ENCODE assay signal across 8 mouse cellular contexts in the genomic region with DNA sequence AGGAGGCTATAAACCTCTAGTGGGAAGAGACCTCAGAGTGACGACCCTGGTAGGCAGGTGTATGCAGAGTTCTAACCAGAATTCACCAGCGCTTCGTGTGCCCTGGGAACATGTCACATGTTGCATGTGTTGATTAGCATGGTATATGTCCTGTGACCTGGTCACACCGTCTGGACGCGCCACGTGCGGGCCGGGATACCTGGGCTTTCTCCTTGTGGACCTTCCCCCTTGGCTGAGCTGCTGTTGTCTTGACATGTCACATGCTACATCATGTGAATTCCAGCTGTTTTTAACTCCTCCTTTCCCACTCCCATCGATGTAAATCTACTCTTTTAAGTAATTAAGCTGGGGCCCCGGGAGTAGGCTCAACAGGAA. TPM values are rescaled to one million over a fixed set of nuclear protein-coding genes. Genes with fewer than 3 reads are reported as not detected.
DNase-seq lines count a peak whose midpoint lies in the region; ATAC-seq lines count a peak whose summit lies in the region.

No protein-coding gene starts in this region.

- 16% methylated on average over 11 of the region's 11 CpGs for WGBS in neural tube, embryonic 11.5 days
- WGBS in hindbrain, embryonic 10.5 days, result 19% methylated on average over 11 of the region's 11 CpGs
- 13% methylated on average over 11 of the region's 11 CpGs for WGBS in limb, embryonic 15.5 days

- H3K27me3 ChIP-seq in neural tube, embryonic 11.5 days (ENCODE audit: control insufficient read depth, insufficient read depth, low read length), result peaks cover 20% of the 10 kb centered on the region
- peaks cover 52% of the 10 kb centered on the region for H3K27me3 ChIP-seq in hindbrain, embryonic 10.5 days (ENCODE audit: insufficient read depth, poor library complexity, severe bottlenecking)
- peaks cover 25% of the 10 kb centered on the region for H3K27me3 ChIP-seq in limb, embryonic 15.5 days

- H3K4me1 ChIP-seq in neural tube, embryonic 11.5 days (ENCODE audit: control insufficient read depth, insufficient read depth, low read length), result peaks cover 6% of the 10 kb centered on the region
- H3K4me1 ChIP-seq in hindbrain, embryonic 10.5 days (replicated peaks), result peaks cover 26% of the 10 kb centered on the region
- peaks cover 24% of the 10 kb centered on the region for H3K4me1 ChIP-seq in limb, embryonic 15.5 days

- no peak for DNase-seq in neural tube, embryonic 11.5 days (ENCODE audit: low spot score)
- no peak for DNase-seq in neural tube, embryonic 10.5 days (ENCODE audit: extremely low spot score, low spot score)
- DNase-seq in hindbrain, embryonic 10.5 days (ENCODE audit: low spot score), result no peak
- peak; percentile 77 for DNase-seq in yolk sac, embryonic 10.5 days (ENCODE audit: low spot score)
- no peak for DNase-seq in cerebellum, postnatal 25 days
- no peak for DNase-seq in B cell, adult 2 months
- DNase-seq in cerebellum, postnatal 14 days, result no peak

- H3K4me2 ChIP-seq in neural tube, embryonic 11.5 days (ENCODE audit: low read depth), result peak overlapping the region; percentile 71
- H3K4me2 ChIP-seq in limb, embryonic 15.5 days, result peak overlapping the region; percentile 91

- no peak for ATAC-seq in neural tube, embryonic 11.5 days (ENCODE audit: insufficient read depth, low FRiP score, low TSS enrichment)
- no peak for ATAC-seq in limb, embryonic 15.5 days (ENCODE audit: insufficient number of reproducible peaks, low FRiP score, low TSS enrichment, low read depth)

- no peak overlapping the region for H3K27ac ChIP-seq in neural tube, embryonic 11.5 days (ENCODE audit: low read depth, low read length)
- H3K27ac ChIP-seq in hindbrain, embryonic 10.5 days, result no peak overlapping the region
- no peak overlapping the region for H3K27ac ChIP-seq in limb, embryonic 15.5 days

- no peaks in the 10 kb centered on the region for H3K36me3 ChIP-seq in neural tube, embryonic 11.5 days (ENCODE audit: control insufficient read depth, insufficient read depth, low read length)
- no peaks in the 10 kb centered on the region for H3K36me3 ChIP-seq in hindbrain, embryonic 10.5 days
- no peaks in the 10 kb centered on the region for H3K36me3 ChIP-seq in limb, embryonic 15.5 days

- no peak overlapping the region for H3K9ac ChIP-seq in neural tube, embryonic 11.5 days (ENCODE audit: low read length)
- no peak overlapping the region for H3K9ac ChIP-seq in limb, embryonic 15.5 days

- H3K9me3 ChIP-seq in neural tube, embryonic 11.5 days (ENCODE audit: control insufficient read depth, low read length), result no peaks in the 10 kb centered on the region
- no peaks in the 10 kb centered on the region for H3K9me3 ChIP-seq in hindbrain, embryonic 10.5 days
- H3K9me3 ChIP-seq in limb, embryonic 15.5 days, result no peaks in the 10 kb centered on the region

- H3K4me3 ChIP-seq in neural tube, embryonic 11.5 days (ENCODE audit: low read depth, low read length), result peak overlapping the region; percentile 30
- H3K4me3 ChIP-seq in hindbrain, embryonic 10.5 days, result peak overlapping the region; percentile 58
- H3K4me3 ChIP-seq in limb, embryonic 15.5 days, result peak overlapping the region; percentile 43

RNA-seq across cellular contexts. Expression of a gene that starts 0.6 kb away (rescaled TPM):
- polyA plus RNA-seq in neural tube, embryonic 11.5 days (2014; fragmentation: Nextera tagmentation; extraction: Ambion mirVana), result 0.41 and 0.60 TPM in 2 replicates
- 3.1 and 5.0 TPM in 2 replicates for polyA plus RNA-seq in hindbrain, embryonic 10.5 days (2016; fragmentation: Nextera tagmentation; extraction: Ambion mirVana)
- polyA plus RNA-seq in limb, embryonic 15.5 days (2015; fragmentation: Nextera tagmentation; extraction: Ambion mirVana), result 82.8 and 104 TPM in 2 replicates

RNA-seq across cellular contexts. Expression of a gene that starts 25.7 kb away (rescaled TPM):
- polyA plus RNA-seq in neural tube, embryonic 11.5 days (2014; fragmentation: Nextera tagmentation; extraction: Ambion mirVana), result 25.1 and 28.7 TPM in 2 replicates
- 30.7 and 32.8 TPM in 2 replicates for polyA plus RNA-seq in hindbrain, embryonic 10.5 days (2016; fragmentation: Nextera tagmentation; extraction: Ambion mirVana)
- 26.5 and 27.1 TPM in 2 replicates for polyA plus RNA-seq in limb, embryonic 15.5 days (2015; fragmentation: Nextera tagmentation; extraction: Ambion mirVana)

RNA-seq across cellular contexts. Expression of a gene that starts 37.0 kb away (rescaled TPM):
- polyA plus RNA-seq in neural tube, embryonic 11.5 days (2014; fragmentation: Nextera tagmentation; extraction: Ambion mirVana), result 99.5 and 100.0 TPM in 2 replicates
- polyA plus RNA-seq in hindbrain, embryonic 10.5 days (2016; fragmentation: Nextera tagmentation; extraction: Ambion mirVana), result 91.4 and 95.2 TPM in 2 replicates
- 71.2 and 75.0 TPM in 2 replicates for polyA plus RNA-seq in limb, embryonic 15.5 days (2015; fragmentation: Nextera tagmentation; extraction: Ambion mirVana)

RNA-seq across cellular contexts. Expression of a gene that starts 50.6 kb away (rescaled TPM):
- polyA plus RNA-seq in neural tube, embryonic 11.5 days (2014; fragmentation: Nextera tagmentation; extraction: Ambion mirVana), result not detected in 2 replicates
- 0.12 TPM in 1 of 2 replicates, not detected in the other for polyA plus RNA-seq in hindbrain, embryonic 10.5 days (2016; fragmentation: Nextera tagmentation; extraction: Ambion mirVana)
- polyA plus RNA-seq in limb, embryonic 15.5 days (2015; fragmentation: Nextera tagmentation; extraction: Ambion mirVana), result 0.24 and 0.55 TPM in 2 replicates

Comparison
In these comparisons a context has a peak if more than half of its experiments do, and no peak if none do; other contexts are left out.
1. RNA of a gene that starts 0.6 kb away (polyA plus RNA-seq): 82.8 to 104 TPM in limb, embryonic 15.5 days; 3.1 to 5.0 TPM in hindbrain, embryonic 10.5 days and 0.41 to 0.60 TPM in neural tube, embryonic 11.5 days; every median in the first group is over 10 times any median in the second.
2. Peak in every context shown above with its lines, with median percentiles within 50 percentile points of each other: H3K4me3 ChIP-seq.